ENCODE assay signal across 7 mouse cellular contexts in genomic region chr8:85036718-85037365, GRCm38 (mm10). TPM values are rescaled to one million over a fixed set of nuclear protein-coding genes. Genes with fewer than 3 reads are reported as not detected.
DNase-seq lines count a peak whose midpoint lies in the region; ATAC-seq lines count a peak whose summit lies in the region.

TSS of gene Tnpo2 (plus strand) at chr8:85036915.

- H3K9ac ChIP-seq in embryonic facial prominence, embryonic 12.5 days, result peak within 1 kb of the TSS; percentile 96
- peak within 1 kb of the TSS; percentile 91 for H3K9ac ChIP-seq in limb, embryonic 11.5 days (ENCODE audit: low read length)
- H3K9ac ChIP-seq in midbrain, embryonic 14.5 days (replicated peaks; ENCODE audit: low read length), result peak within 1 kb of the TSS; percentile 87

- WGBS in embryonic facial prominence, embryonic 12.5 days, result under 1% methylated on average over 59 of the region's 59 CpGs
- under 1% methylated on average over 59 of the region's 59 CpGs for WGBS in limb, embryonic 11.5 days
- WGBS in midbrain, embryonic 14.5 days, result under 1% methylated on average over 59 of the region's 59 CpGs

- peaks cover 40% of the 10 kb centered on the region for H3K36me3 ChIP-seq in embryonic facial prominence, embryonic 12.5 days
- H3K36me3 ChIP-seq in limb, embryonic 11.5 days (ENCODE audit: control insufficient read depth, insufficient read depth, low read length), result peaks cover 16% of the 10 kb centered on the region
- H3K36me3 ChIP-seq in midbrain, embryonic 14.5 days (ENCODE audit: control insufficient read depth, insufficient read depth, low read length), result peaks cover 36% of the 10 kb centered on the region

- H3K27ac ChIP-seq in embryonic facial prominence, embryonic 12.5 days, result peak within 1 kb of the TSS; percentile 100
- H3K27ac ChIP-seq in limb, embryonic 11.5 days (replicated peaks; ENCODE audit: low read depth, low read length), result peak within 1 kb of the TSS; percentile 99
- H3K27ac ChIP-seq in midbrain, embryonic 14.5 days (replicated peaks; ENCODE audit: low read depth, low read length), result peak within 1 kb of the TSS; percentile 97

- H3K9me3 ChIP-seq in embryonic facial prominence, embryonic 12.5 days, result no peaks in the 10 kb centered on the region
- no peaks in the 10 kb centered on the region for H3K9me3 ChIP-seq in limb, embryonic 11.5 days (ENCODE audit: control insufficient read depth, low read length)
- H3K9me3 ChIP-seq in midbrain, embryonic 14.5 days (ENCODE audit: control insufficient read depth, low read length), result no peaks in the 10 kb centered on the region

- H3K4me1 ChIP-seq in embryonic facial prominence, embryonic 12.5 days, result peaks cover 19% of the 10 kb centered on the region
- peaks cover 9% of the 10 kb centered on the region; the same call in 1 of the 2 replicates for H3K4me1 ChIP-seq in limb, embryonic 11.5 days (ENCODE audit: control insufficient read depth, insufficient read depth, low read length)
- H3K4me1 ChIP-seq in midbrain, embryonic 14.5 days (ENCODE audit: control insufficient read depth, insufficient read depth, low read length), result peaks cover 24% of the 10 kb centered on the region

- ATAC-seq in embryonic facial prominence, embryonic 12.5 days (ENCODE audit: insufficient number of reproducible peaks, insufficient read depth, low FRiP score, low TSS enrichment), result peak; percentile 81
- peak; percentile 92 for ATAC-seq in limb, embryonic 11.5 days (ENCODE audit: insufficient number of reproducible peaks, low FRiP score, low TSS enrichment, low read depth)
- peak; percentile 94 for ATAC-seq in midbrain, embryonic 14.5 days (ENCODE audit: low FRiP score, low TSS enrichment)

- peak; percentile 91 for DNase-seq in adrenal gland, postnatal 25 days
- DNase-seq in heart, adult 11 months, result peak; percentile 99
- peak; percentile 90 for DNase-seq in kidney, adult 18-20 months
- DNase-seq in limb, embryonic 11.5 days (ENCODE audit: low spot score), result peak; percentile 90
- DNase-seq in midbrain, embryonic 14.5 days, result peak; percentile 96
- peak; percentile 74 to 76 for DNase-seq in spleen, adult 18-20 months

- H3K27me3 ChIP-seq in embryonic facial prominence, embryonic 12.5 days, result no peaks in the 10 kb centered on the region
- no peaks in the 10 kb centered on the region for H3K27me3 ChIP-seq in limb, embryonic 11.5 days (ENCODE audit: control insufficient read depth, insufficient read depth, low read length)
- no peaks in the 10 kb centered on the region for H3K27me3 ChIP-seq in midbrain, embryonic 14.5 days (ENCODE audit: control insufficient read depth, insufficient read depth, low read length)

- peak within 1 kb of the TSS; percentile 87 for H3K4me3 ChIP-seq in embryonic facial prominence, embryonic 12.5 days
- H3K4me3 ChIP-seq in limb, embryonic 11.5 days (ENCODE audit: low read depth, low read length), result peak within 1 kb of the TSS; percentile 63
- peak within 1 kb of the TSS; percentile 81 for H3K4me3 ChIP-seq in midbrain, embryonic 14.5 days (replicated peaks; ENCODE audit: low read depth, low read length)

- H3K4me2 ChIP-seq in embryonic facial prominence, embryonic 12.5 days (replicated peaks), result peak within 1 kb of the TSS; percentile 91
- peak within 1 kb of the TSS; percentile 87 for H3K4me2 ChIP-seq in limb, embryonic 11.5 days (ENCODE audit: low read depth, severe bottlenecking)
- H3K4me2 ChIP-seq in midbrain, embryonic 14.5 days (ENCODE audit: low read length), result peak within 1 kb of the TSS; percentile 98

RNA-seq across cellular contexts. Expression of gene Tnpo2, which starts in this region (rescaled TPM):
- 71.1 and 78.3 TPM in 2 replicates for total RNA-seq in adrenal gland, postnatal 25 days (2021)
- polyA plus RNA-seq in embryonic facial prominence, embryonic 12.5 days (2016; fragmentation: Nextera tagmentation; extraction: Ambion mirVana), result 31.7 and 33.3 TPM in 2 replicates
- polyA plus RNA-seq in limb, embryonic 11.5 days (2014; fragmentation: Nextera tagmentation; extraction: Ambion mirVana), result 12.7 and 16.3 TPM in 2 replicates
- 32.0 and 41.0 TPM in 2 replicates for polyA plus RNA-seq in midbrain, embryonic 14.5 days (2014; fragmentation: Nextera tagmentation; extraction: Ambion mirVana)

Comparison
In these comparisons a context has a peak if more than half of its experiments do, and no peak if none do; other contexts are left out.
1. Peak in every context shown above with its lines: DNase-seq, ATAC-seq, H3K4me3 ChIP-seq and H3K27ac ChIP-seq.